Mouse (Mus musculus) thymus, adult 2 months (tissue): ENCODE measurements around the gene Rab43.

Experiments
- CTCF ChIP-seq: fragments of 200-500 bp; IDR thresholded peaks from 2 replicates; pipeline ENCODE4 v1.5.1; 2012; ENCODE audit warnings: mild to moderate bottlenecking, control low read depth, low read length, moderate library complexity, borderline replicate concordance; ENCODE audit not compliant: control insufficient read depth, poor library complexity, insufficient read depth; ENCODE audit errors: extremely low read depth
- POLR2A ChIP-seq: fragments of 200-500 bp; IDR thresholded peaks from 2 replicates; pipeline ENCODE4 v1.6.1; 2012; ENCODE audit warnings: mild to moderate bottlenecking, low read length, control low read depth, moderate library complexity; ENCODE audit not compliant: control insufficient read depth, poor library complexity, insufficient read depth; ENCODE audit errors: extremely low read depth

DNA sequence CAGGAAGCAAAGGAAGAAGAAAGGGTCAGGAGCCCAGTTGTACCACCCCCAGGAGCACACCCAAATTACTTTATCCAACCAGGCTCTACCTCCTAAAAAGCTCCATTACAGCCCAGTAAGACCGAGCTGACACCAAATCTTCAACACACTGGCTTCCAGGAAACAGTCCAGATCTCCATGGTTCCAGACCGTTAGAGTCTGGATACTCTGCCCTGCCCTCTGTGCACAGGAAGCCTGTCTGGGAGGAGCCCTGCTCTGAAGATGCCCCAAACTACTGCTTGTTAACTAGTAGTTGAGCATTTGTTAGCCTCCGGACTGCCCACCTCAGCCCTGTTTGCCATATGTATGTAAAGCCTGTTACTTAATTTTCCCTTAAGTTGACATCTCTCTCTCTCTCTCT, 65.9 kb downstream of the Rab43 start:
- TF ChIP-seq POLR2A, result no peak
- TF ChIP-seq CTCF, result no peak
